ENCODE assay signal across 1 mouse cellular context in genomic region chr19:7083035-7083794, GRCm38 (mm10).
TF ChIP-seq lines count a peak whose summit lies in the region.

No protein-coding gene starts in this region.

TF ChIP-seq in myocyte, 11 proteins besides CTCF, POLR2A, EP300 and RAD21 (continued from another document):
- no peak for TF ChIP-seq MAX (IDR thresholded peaks at IDR 0.05; ENCODE audit: low read depth)
